In the genomic region with DNA sequence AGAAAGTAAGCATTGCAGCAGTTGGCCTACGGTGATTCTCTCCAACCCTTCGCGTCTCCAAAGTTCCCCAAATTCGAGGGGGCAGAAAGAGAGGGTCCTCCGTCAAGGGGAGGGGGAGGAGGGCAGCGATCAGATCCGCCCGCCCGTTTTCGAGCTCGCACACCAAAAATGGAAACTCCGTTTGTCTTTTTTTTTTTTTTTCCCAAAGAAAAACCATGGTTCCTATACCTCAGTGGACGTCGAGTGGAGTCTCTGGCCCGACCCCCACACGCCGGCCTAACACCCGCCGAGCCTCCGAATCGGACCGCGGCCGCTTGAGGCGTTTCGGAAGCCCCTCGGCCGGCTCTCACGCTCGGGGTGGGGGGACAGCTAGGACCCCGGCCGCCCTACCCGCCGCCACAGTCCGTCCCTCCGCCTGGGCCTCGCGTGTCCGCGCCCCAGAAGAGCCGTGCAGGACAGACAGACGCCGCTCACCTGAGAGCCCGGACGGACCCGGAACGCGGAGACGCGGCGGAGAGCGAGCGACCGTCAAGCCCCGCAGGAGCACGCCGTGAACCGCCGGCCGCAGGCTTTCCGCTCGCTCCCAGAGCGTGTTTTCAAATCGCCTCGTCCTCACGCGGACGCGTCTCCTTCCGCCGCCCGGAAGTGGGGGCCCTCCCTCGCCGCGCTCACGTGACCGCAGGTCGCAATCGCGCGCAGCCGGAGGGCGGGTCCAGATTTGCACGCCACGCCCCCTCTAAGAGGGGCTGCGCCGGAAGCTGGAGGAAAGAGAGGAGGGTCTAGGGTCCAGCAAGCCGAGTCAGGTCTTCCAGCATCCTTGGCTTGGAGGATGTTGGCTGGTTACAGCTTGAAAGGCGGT, we compare ENCODE assay signal across 8 mouse cellular contexts. TPM values are rescaled to one million over a fixed set of nuclear protein-coding genes. Genes with fewer than 3 reads are reported as not detected.
DNase-seq lines count a peak whose midpoint lies in the region; ATAC-seq lines count a peak whose summit lies in the region.

TSS of gene Tex10 (minus strand) at position 668 of the 859 bp plus-strand sequence.

- H3K9me3 ChIP-seq in hindbrain, embryonic 11.5 days (ENCODE audit: control insufficient read depth, low read length): no peaks in the 10 kb centered on the region

- peak; percentile 98 for ATAC-seq in hindbrain, embryonic 11.5 days (ENCODE audit: low FRiP score)

- peaks cover 5% of the 10 kb centered on the region; the same call in 1 of the 2 replicates for H3K36me3 ChIP-seq in hindbrain, embryonic 11.5 days (ENCODE audit: control insufficient read depth, insufficient read depth, low read length)

- WGBS in hindbrain, embryonic 11.5 days: under 1% methylated on average over 66 of the region's 89 CpGs

- H3K27ac ChIP-seq in hindbrain, embryonic 11.5 days (ENCODE audit: low read depth, low read length): peak within 1 kb of the TSS; percentile 65; the same call in 1 of the 2 replicates

- peaks cover 3% of the 10 kb centered on the region; the same call in 1 of the 2 replicates for H3K4me1 ChIP-seq in hindbrain, embryonic 11.5 days (replicated peaks; ENCODE audit: control insufficient read depth, insufficient read depth, low read length)

- H3K4me3 ChIP-seq in hindbrain, embryonic 11.5 days (ENCODE audit: low read depth, low read length): peak within 1 kb of the TSS; percentile 90

- DNase-seq in Muller cell, postnatal 12 days (ENCODE audit: inconsistent ontology term): peak; percentile 90
- peak; percentile 84 for DNase-seq in cerebellum, adult 9-11 months
- peak; percentile 52 to 90 for DNase-seq in frontal cortex, adult 2 months (ENCODE audit: extremely low spot score in 1 of 2, low spot score in 1 of 2)
- peak; percentile 98 for DNase-seq in hindbrain, embryonic 11.5 days (ENCODE audit: low spot score)
- DNase-seq in layer of hippocampus, postnatal 10 days (ENCODE audit: low spot score in 2 of 2): peak; percentile 89 to 92
- peak; percentile 94 for DNase-seq in lung, postnatal 10 days
- peak; percentile 90 for DNase-seq in ovary, postnatal 36 days (ENCODE audit: low spot score)
- DNase-seq in thymus, postnatal 25 days: peak; percentile 96

- peak within 1 kb of the TSS; percentile 70 for H3K4me2 ChIP-seq in hindbrain, embryonic 11.5 days (replicated peaks; ENCODE audit: low read depth, low read length)

- no peaks in the 10 kb centered on the region for H3K27me3 ChIP-seq in hindbrain, embryonic 11.5 days (ENCODE audit: control insufficient read depth, insufficient read depth, low read length)

- peak within 1 kb of the TSS; percentile 87 for H3K9ac ChIP-seq in hindbrain, embryonic 11.5 days (ENCODE audit: low read depth, low read length)

RNA-seq across cellular contexts. Expression of gene Tex10, which starts in this region (rescaled TPM):
- polyA plus RNA-seq in frontal cortex, adult 2 months (2012; rRNA removed): 17.2 and 21.6 TPM in 2 replicates
- 75.3 and 75.4 TPM in 2 replicates for polyA plus RNA-seq in hindbrain, embryonic 11.5 days (2014; fragmentation: Nextera tagmentation; extraction: Ambion mirVana)
- total RNA-seq in layer of hippocampus, postnatal 10 days (2021): 10 to 100 TPM; 26.4 to 27.8 TPM

Comparison
In these comparisons a context has a peak if more than half of its experiments do, and no peak if none do; other contexts are left out.
1. Peak in every context shown above with its lines: DNase-seq, ATAC-seq, H3K4me3 ChIP-seq and H3K27ac ChIP-seq.